Mouse (Mus musculus) lung, adult 2 months (tissue): Measurements from ENCODE around the gene Mybl2. TPM values are rescaled to one million over a fixed set of nuclear protein-coding genes. Genes with fewer than 3 reads are reported as not detected.

Experiments used
- DNase-seq: peaks from one replicate; pipeline ENCODE4 v3.0.0; 2022
- H3K4me1 ChIP-seq: fragments of 200-500 bp; 2 replicates; pipeline ENCODE4 v1.6.1; 2011; ENCODE audit warnings: low read length; ENCODE audit not compliant: control insufficient read depth, insufficient read depth
- H3K4me3 ChIP-seq: fragments of 200-500 bp; replicated peaks from 2 replicates; pipeline ENCODE3; 2011; ENCODE audit warnings: low read depth, mild to moderate bottlenecking, control low read depth, low read length; ENCODE audit errors: extremely low read depth
- CTCF ChIP-seq: fragments of 200-500 bp; IDR thresholded peaks from 2 replicates; pipeline ENCODE4 v1.5.1; 2011; ENCODE audit warnings: mild to moderate bottlenecking, low read length, control low read depth; ENCODE audit not compliant: insufficient read depth
- POLR2A ChIP-seq: fragments of 200-500 bp; IDR thresholded peaks from 2 replicates; pipeline ENCODE4 v1.6.1; 2011; ENCODE audit warnings: low read depth, mild to moderate bottlenecking, control low read depth, low read length, borderline replicate concordance; ENCODE audit errors: extremely low read depth
- WGBS: fragments of 180-500 bp; shearing (Covaris S2); methylation state at CpG from one replicate; pipeline ENCODE4 v1.1.7; 2018; 5-methylcytosine and 5-hydroxymethylcytosine counted together
- polyA plus RNA-seq: library from polyadenylated mRNA; depleted of rRNA; stranded (reverse); fragments of >200 nt; gene quantifications from 2 replicates; pipeline ENCODE4 v1.2.3, GENCODE M21; 2012

Mybl2 gene
- polyA plus RNA-seq, 1 experiment: 1.5 TPM

DNA sequence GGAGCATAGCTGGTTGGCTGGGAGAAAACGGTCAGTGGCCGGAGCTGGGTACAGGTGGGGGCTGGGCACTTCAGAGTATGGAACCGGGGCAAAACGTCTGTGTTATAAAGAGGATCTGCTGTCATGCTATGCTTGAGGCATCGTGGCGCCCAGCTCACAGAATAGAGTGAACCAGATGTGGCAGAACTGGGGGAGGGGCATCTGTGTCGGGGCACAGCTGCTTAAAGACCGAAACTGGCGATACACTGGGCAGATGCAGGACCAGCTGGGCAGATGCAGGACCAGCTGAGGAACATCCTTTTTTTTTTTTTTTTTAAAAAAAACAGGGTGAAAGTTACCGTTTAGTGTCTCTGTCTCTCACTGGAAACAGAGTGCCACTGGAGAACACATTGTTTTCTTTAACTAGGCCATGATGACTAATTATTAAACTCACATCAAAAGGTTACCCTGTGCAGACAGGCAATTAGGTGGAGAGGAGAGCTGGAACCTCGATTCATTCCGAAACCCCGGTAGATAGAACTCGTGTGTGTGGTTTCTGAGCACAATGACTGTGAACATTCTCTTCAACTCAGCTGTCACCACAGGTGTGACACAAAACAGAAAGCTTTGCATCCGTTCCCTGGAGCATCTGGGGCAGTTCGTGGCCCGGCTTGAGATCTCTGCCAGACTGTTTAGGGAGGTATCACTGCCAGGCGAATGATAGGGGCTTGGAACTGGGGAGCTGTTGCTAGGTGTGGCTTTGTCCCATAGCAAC is 48.6 kb downstream of the Mybl2 start:
- peaks cover 4% of the 10 kb centered on the region; the same call in 1 of the 2 replicates for H3K4me1 ChIP-seq
- DNase-seq: no peak
- WGBS: 61% methylated on average over 18 of the region's 18 CpGs
- no peak for TF ChIP-seq CTCF
- TF ChIP-seq POLR2A: no peak
- H3K4me3 ChIP-seq: no peak overlapping the region

DNA sequence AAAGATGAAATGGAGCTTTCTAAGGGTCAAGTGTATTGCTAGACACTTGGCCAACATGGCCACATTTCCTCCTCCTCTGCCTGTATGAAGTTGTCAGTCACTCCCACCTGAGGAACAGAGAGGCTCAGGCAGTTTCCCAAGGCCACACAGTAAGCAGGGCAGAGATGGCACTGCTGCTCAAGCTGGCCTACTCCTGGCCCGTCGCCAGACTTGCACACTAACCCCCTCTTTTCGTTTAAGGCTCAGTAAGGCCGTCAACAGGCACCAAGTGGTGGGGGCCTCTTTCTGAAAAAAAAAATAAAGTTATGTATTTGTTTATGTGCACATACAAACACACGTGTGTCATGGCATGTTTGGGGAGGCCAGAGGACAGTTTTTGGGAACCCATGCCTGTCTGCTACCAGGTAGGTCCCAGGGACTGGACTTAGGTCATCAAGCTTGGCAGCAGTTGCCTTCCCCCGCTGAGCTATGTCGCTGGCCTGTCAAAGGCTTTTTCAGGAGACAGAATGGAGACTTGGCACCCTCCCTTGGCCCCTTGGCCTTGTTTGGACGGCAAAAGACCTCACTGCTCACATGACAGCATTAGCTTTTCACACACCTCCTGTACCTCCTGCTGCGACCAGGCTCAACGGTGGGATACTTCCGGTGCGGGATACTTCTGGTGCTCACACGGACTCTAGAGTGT is 49.7 kb downstream of the Mybl2 start:
- H3K4me3 ChIP-seq: no peak overlapping the region
- 78% methylated on average over 13 of the region's 13 CpGs for WGBS
- no peak for TF ChIP-seq POLR2A
- no peak for TF ChIP-seq CTCF
- DNase-seq: no peak
- H3K4me1 ChIP-seq: peaks cover 4% of the 10 kb centered on the region; the same call in 1 of the 2 replicates

DNA sequence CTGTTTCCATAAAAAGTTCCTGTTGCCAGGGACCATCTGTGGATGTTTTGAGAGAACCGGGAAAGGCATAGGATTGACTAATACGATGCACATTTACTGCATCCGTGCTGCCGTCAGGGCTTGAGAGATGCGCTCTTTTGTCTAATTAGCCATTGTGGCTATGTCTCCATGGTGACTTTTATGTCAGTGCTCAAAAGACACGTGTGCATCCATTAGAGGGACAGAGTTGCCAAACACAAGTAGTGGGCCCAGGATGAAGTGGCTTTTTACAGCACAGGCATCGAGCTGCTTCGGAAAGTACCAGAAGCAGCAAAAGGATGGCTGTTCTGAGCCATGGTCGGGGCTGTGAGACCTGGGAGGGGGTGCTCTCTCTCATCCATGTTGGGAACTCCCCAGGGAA is 53.9 kb downstream of the Mybl2 start:
- Histone ChIP-seq H3K4me3 (no peak overlapping the region), H3K4me1 (no peaks in the 10 kb centered on the region)
- TF ChIP-seq CTCF (no peak), POLR2A (no peak)
- no peak for DNase-seq
- WGBS: 80% methylated on average over 9 of the region's 9 CpGs

DNA sequence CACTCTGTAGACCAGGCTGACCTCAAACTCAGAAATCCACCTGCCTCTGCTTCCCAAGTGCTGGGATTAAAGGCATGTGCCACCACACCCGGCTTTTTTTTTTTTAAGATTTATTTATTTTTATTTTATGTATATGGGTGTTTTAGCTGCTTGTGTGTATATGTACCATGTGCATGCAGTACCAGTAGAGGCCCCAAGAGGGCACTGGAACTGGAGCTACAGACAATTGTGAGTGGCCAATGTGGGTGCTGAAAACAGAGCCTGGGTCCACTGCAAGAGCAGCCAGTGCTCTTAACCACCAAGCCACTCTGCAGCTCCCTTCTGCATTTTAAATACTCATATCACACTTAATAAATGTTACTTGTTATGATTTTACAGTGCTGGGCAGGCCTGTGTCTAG is 56.2 kb downstream of the Mybl2 start:
- H3K4me3 ChIP-seq: no peak overlapping the region
- H3K4me1 ChIP-seq: no peaks in the 10 kb centered on the region
- DNase-seq: no peak
- 91% methylated on average over 1 of the region's 1 CpGs for WGBS
- no peak for TF ChIP-seq CTCF
- no peak for TF ChIP-seq POLR2A

DNA sequence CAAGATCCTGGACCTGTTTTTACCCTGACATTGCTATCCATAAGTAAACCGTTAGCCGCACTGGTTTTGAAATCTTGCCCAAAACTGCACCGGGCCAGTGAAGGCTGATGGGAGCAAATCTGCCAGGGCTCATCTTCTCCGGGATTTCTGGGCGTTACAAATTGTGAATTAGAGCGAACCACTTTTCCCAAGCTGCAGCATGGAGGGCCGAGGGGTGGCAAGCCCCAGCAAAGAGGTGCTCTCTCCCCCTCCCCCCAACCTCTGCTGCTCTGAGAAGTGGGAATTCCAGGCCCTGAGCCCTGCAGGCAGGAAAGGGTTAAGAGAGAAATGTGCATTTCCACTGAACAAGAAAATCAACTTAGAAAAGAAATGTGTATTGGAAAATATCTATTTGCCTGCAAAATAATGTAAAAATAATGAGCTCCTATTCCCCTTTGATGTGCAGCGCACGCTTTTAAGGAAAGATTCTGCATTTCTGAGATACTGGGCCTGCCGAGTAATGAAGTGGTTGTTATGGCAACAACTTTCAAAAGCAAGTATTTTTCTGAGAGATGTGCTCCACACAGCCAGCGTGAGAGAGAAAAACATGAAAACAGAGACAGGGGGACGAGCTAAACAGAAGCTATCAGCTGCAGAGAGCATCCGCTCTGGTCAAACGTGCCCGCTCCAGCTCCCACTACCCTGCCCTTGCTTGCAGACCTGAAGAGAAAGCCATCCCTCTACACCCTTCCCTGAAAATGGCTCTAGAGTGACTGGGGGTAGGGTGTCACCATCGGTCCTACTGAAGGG is 57.1 kb downstream of the Mybl2 start:
- DNase-seq: no peak
- no peak for TF ChIP-seq CTCF
- no peak for TF ChIP-seq POLR2A
- WGBS: 58% methylated on average over 16 of the region's 16 CpGs
- Histone ChIP-seq H3K4me1 (no peaks in the 10 kb centered on the region), H3K4me3 (no peak overlapping the region)

DNA sequence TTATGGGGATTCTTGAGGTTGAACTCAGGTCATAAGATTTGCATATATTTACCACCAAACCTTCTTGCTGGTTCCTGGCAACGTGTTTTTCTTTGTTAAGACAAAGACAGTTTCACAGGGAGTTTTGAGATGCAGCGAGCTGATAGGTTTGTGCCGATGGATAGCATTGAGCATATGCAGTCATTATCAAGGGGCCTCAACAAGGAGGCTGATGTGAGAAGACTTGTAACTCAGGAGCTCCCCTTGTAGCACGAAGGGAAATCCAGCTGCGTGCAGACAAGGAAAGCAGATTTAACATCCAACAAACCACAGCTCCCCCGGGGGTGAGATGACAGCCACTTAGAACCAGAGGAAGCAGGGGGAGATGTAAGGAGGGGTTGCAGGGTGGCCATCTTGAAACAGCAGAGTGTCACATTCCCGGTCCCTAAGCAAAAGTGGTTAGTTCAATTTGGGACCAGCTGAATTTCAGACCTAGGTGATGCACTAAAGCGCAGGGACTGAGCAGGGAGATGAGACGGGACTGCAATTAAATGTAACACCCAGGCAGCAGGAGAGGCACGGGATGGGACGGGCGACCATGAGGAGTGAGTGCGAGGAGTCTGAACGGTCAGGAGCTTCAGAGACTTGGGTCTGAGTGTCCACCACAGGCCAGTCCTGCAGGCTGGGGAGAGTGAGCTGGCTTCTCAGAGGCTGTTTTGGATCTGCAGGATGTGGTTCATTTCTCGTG is 66.3 kb downstream of the Mybl2 start:
- TF ChIP-seq CTCF: no peak
- no peak for TF ChIP-seq POLR2A
- Histone ChIP-seq H3K4me1 (peaks cover 4% of the 10 kb centered on the region; the same call in 1 of the 2 replicates), H3K4me3 (no peak overlapping the region)
- DNase-seq: no peak
- 65% methylated on average over 15 of the region's 15 CpGs for WGBS

DNA sequence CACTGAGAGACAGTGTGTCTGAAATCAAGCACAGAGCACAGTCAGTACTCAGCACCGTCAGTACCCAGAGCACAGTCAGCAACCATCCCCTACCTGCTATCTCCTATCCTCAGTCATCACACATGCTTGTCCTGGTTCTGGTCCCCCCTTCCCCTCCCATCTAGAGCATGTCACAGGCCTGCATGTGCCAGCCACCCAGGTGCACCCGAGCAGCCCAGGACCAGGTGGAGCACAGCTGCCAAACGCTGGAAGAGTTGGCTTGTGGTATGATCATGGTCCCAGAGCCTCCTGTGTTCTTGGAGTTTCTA is 66.8 kb downstream of the Mybl2 start:
- DNase-seq: no peak
- WGBS: 71% methylated on average over 3 of the region's 3 CpGs

DNA sequence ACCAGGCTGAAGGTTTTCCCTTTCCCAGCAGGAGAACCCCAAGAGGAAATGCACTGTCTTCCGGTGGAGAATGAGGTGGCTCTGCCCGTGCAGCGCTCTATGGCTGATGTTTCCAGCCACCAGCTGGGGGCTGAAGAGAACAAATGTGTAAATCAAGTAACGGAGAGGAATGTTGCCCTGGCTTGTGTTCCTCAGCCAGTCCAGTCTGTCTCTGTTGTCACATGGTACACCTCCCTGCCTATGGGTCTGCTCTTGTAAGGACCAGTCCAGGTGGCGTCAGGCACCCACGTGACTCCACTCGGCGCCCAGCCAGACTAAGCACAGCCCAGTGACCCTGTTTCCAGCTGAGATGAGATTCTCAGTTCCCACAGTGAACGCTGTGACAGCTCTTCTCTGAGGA is 67.8 kb downstream of the Mybl2 start:
- DNase-seq: no peak
- Histone ChIP-seq H3K4me3 (no peak overlapping the region), H3K4me1 (peaks cover 4% of the 10 kb centered on the region; the same call in 1 of the 2 replicates)
- TF ChIP-seq POLR2A: no peak
- no peak for TF ChIP-seq CTCF
- 7% methylated on average over 9 of the region's 9 CpGs for WGBS

More for the DNA sequence above, 66.8 kb downstream of the Mybl2 start:
- TF ChIP-seq POLR2A (no peak), CTCF (no peak)
- no peak overlapping the region for H3K4me3 ChIP-seq
- peaks cover 4% of the 10 kb centered on the region; the same call in 1 of the 2 replicates for H3K4me1 ChIP-seq

DNA sequence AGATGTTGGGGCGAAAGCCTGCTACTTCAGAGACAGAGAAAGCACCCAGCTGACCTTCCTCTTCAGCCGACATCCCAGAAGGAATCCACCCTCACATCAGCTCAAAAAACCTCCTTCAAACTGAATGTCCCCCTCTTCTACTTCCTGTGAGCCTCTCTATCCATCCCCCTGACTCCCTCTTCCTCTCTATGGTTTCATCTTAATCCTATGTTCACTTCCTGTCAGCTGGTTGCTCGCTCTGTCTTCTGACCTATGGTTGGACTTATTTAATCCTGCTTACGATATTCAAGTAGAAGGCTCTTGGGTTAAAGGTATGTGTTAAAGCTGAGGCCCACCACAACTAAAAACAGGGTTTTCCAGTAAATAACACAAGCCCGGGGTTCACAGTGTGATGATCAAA is 69.0 kb downstream of the Mybl2 start:
- no peak overlapping the region for H3K4me3 ChIP-seq
- H3K4me1 ChIP-seq: peaks cover 4% of the 10 kb centered on the region; the same call in 1 of the 2 replicates
- TF ChIP-seq POLR2A: no peak
- no peak for TF ChIP-seq CTCF
- DNase-seq: no peak
- 72% methylated on average over 5 of the region's 5 CpGs for WGBS

DNA sequence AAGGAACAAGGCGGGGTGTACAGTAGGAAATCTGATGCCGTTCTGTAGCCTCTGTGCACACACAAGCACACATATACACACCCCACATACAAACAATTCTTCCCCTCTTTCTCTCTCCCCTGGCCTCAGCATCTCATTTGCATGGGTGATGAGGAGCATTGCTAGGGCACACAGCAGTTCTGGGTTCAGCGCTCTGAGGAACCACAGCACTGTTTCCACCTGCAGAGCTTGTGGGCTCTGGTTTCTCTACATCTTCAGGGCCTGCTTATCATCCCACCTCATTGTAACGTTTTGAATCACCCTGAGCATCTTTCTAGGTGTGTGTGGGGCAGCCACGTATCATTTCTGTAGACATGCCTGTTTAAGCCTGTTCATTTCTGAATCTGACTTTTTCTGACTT is 76.3 kb downstream of the Mybl2 start:
- DNase-seq: no peak
- no peak overlapping the region for H3K4me3 ChIP-seq
- no peak for TF ChIP-seq CTCF
- no peak for TF ChIP-seq POLR2A
- WGBS: 82% methylated on average over 5 of the region's 5 CpGs
- H3K4me1 ChIP-seq: no peaks in the 10 kb centered on the region
